Comparison of ENCODE assay signal across 1 mouse cellular context in the genomic region with DNA sequence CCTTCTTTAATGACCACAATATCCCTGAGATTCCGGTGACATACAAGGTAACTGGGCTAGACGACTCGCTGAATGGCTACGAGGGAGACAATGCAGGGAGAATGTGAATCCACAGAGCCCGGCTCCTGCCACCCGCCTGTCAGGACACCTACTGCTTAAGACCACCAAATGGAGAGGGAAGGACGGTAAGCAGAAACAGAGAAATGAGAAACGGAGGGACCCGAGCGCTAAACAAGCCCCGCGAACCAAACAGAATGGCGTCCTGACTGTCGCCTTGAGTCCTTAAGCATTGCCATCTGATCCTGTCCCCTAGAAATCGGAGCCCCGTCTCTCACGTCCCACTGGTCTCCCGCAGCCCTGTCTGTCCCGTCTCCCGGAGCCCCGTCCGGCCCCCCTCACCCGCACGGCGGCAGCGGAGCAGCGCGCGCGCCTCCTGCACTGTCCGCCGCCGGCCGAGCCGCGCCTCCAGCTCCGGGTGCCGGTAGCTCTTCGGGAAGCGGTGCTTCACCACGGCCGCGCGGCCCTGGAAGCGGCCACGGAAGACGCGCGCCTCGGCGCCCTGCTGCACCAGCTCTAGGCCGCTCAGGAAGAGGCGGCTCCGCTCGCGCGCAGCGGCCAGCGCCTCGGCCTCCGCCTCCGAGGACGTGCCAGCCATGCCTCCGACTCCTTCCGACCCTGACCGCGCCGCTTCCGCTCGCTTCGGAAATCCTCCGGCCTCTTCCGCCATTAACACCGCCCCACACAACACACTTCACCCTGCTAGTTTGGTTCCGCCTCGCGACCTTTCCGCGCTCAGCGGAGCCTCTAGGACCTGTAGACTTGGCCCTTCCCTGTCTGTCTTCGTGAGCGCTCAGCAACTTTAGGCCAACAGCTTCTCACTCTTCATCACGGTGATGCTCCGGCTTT.
TF ChIP-seq lines count a peak whose summit lies in the region.

A gene (minus strand): TSS at position 677 of the 906 bp plus-strand sequence.

TF ChIP-seq in CH12.LX, 34 proteins besides CTCF, POLR2A, EP300 and RAD21 (continued from another document):
- TF ChIP-seq MAFK (IDR thresholded peaks at IDR 0.05; ENCODE audit: insufficient replicate concordance, low read length) (no peak), BHLHE40 (IDR thresholded peaks at IDR 0.05; ENCODE audit: low read depth, low read length) (no peak), ZKSCAN1 (IDR thresholded peaks at IDR 0.05; ENCODE audit: borderline replicate concordance, low read depth, low read length) (no peak), PAX5 (IDR thresholded peaks at IDR 0.05; ENCODE audit: low read length) (no peak), GABPA (IDR thresholded peaks at IDR 0.05; ENCODE audit: insufficient replicate concordance, low read depth, low read length) (peak; percentile 15; the same call in 1 of the 2 replicates), MEF2A (IDR thresholded peaks at IDR 0.05; ENCODE audit: borderline replicate concordance, low read depth, low read length) (0 out of 2 replicates have a peak, but pooled peaks have one; percentile 48), POLR2AphosphoS2 (IDR thresholded peaks at IDR 0.05; ENCODE audit: low read depth, low read length) (no peak), IRF4 (IDR thresholded peaks at IDR 0.05; ENCODE audit: low read depth, low read length) (0 out of 2 replicates have a peak, but pooled peaks have one; percentile 34), MYC (IDR thresholded peaks at IDR 0.05; ENCODE audit: low read depth, low read length) (peak; percentile 60; the same call in 1 of the 2 replicates), ZNF384 (IDR thresholded peaks at IDR 0.05; ENCODE audit: low read depth, low read length) (peak; percentile 62), USF1 (IDR thresholded peaks at IDR 0.05; ENCODE audit: low read depth, low read length) (no peak), TCF12 (IDR thresholded peaks at IDR 0.05; ENCODE audit: low read depth, low read length) (peak; percentile 90), MXI1 (IDR thresholded peaks at IDR 0.05; ENCODE audit: low read depth, low read length) (peak; percentile 91), CHD1 (IDR thresholded peaks at IDR 0.05; ENCODE audit: low read depth, low read length) (no peak), NRF1 (IDR thresholded peaks at IDR 0.05; ENCODE audit: low read depth, low read length) (peak; percentile 40; the same call in 1 of the 2 replicates), KAT2A (IDR thresholded peaks at IDR 0.05; ENCODE audit: insufficient replicate concordance, low read length) (peak; percentile 84; the same call in 1 of the 2 replicates), SIN3A (IDR thresholded peaks at IDR 0.05; ENCODE audit: low read length) (peak; percentile 73), NELFE (IDR thresholded peaks at IDR 0.05; ENCODE audit: low read depth, low read length) (peak; percentile 84)
TF ChIP-seq in CH12.LX: peak in this region for 17.
